Mouse (Mus musculus): ENCODE results near the gene Chl1. TPM values are rescaled to one million over a fixed set of nuclear protein-coding genes. Genes with fewer than 3 reads are reported as not detected.

The Chl1 gene
- polyA plus RNA-seq, 1 experiment, result not detected

GRCm38 (mm10) chr6:103513621-103514241, 3.3 kb downstream of the Chl1 start:
- H3K9ac ChIP-seq (ENCODE audit: low read depth, poor library complexity, severe bottlenecking), result no peak overlapping the region
- H3K27me3 ChIP-seq (ENCODE audit: control insufficient read depth, insufficient read depth, low read length, poor library complexity, severe bottlenecking), result peaks cover 2% of the 10 kb centered on the region

GRCm38 (mm10) chr6:103514346-103514745, 4.0 kb downstream of the Chl1 start:
- no peak overlapping the region for H3K27ac ChIP-seq (ENCODE audit: insufficient read depth, low read length)
- peaks cover 2% of the 10 kb centered on the region for H3K27me3 ChIP-seq (ENCODE audit: control insufficient read depth, insufficient read depth, low read length, poor library complexity, severe bottlenecking)
- H3K4me3 ChIP-seq (ENCODE audit: low read depth, low read length), result no peak overlapping the region
- TF ChIP-seq CTCF (IDR thresholded peaks at IDR 0.05; ENCODE audit: low read depth, low read length) (no peak), POLR2A (IDR thresholded peaks at IDR 0.05; ENCODE audit: insufficient read depth, low read length) (no peak), EP300 (IDR thresholded peaks at IDR 0.05; ENCODE audit: insufficient read depth, low read depth, low read length) (no peak)
- H3K36me3 ChIP-seq (ENCODE audit: control insufficient read depth, insufficient read depth, low read length, poor library complexity, severe bottlenecking), result no peaks in the 10 kb centered on the region
- no peaks in the 10 kb centered on the region for H3K9me3 ChIP-seq (replicated peaks; ENCODE audit: control insufficient read depth, insufficient read depth, low read length, poor library complexity, severe bottlenecking)
- H3K9ac ChIP-seq (ENCODE audit: low read depth, poor library complexity, severe bottlenecking), result no peak overlapping the region
- H3K4me1 ChIP-seq (ENCODE audit: control insufficient read depth, insufficient read depth, low read length), result peaks cover 2% of the 10 kb centered on the region

More at GRCm38 (mm10) chr6:103513621-103514241, 3.3 kb downstream of the Chl1 start:
- TF ChIP-seq CTCF (IDR thresholded peaks at IDR 0.05; ENCODE audit: low read depth, low read length), result no peak
- no peak for TF ChIP-seq EP300 (IDR thresholded peaks at IDR 0.05; ENCODE audit: insufficient read depth, low read depth, low read length)
- TF ChIP-seq POLR2A (IDR thresholded peaks at IDR 0.05; ENCODE audit: insufficient read depth, low read length), result no peak
- peaks cover 2% of the 10 kb centered on the region for H3K4me1 ChIP-seq (ENCODE audit: control insufficient read depth, insufficient read depth, low read length)
- H3K9me3 ChIP-seq (replicated peaks; ENCODE audit: control insufficient read depth, insufficient read depth, low read length, poor library complexity, severe bottlenecking), result no peaks in the 10 kb centered on the region
- no peaks in the 10 kb centered on the region for H3K36me3 ChIP-seq (ENCODE audit: control insufficient read depth, insufficient read depth, low read length, poor library complexity, severe bottlenecking)
- no peak overlapping the region for H3K4me3 ChIP-seq (ENCODE audit: low read depth, low read length)
- no peak overlapping the region for H3K27ac ChIP-seq (ENCODE audit: insufficient read depth, low read length)

GRCm38 (mm10) chr6:103514756-103515155, 4.4 kb downstream of the Chl1 start:
- TF ChIP-seq EP300 (IDR thresholded peaks at IDR 0.05; ENCODE audit: insufficient read depth, low read depth, low read length), result no peak
- no peak for TF ChIP-seq POLR2A (IDR thresholded peaks at IDR 0.05; ENCODE audit: insufficient read depth, low read length)
- no peak for TF ChIP-seq CTCF (IDR thresholded peaks at IDR 0.05; ENCODE audit: low read depth, low read length)
- Histone ChIP-seq H3K9me3 (replicated peaks; ENCODE audit: control insufficient read depth, insufficient read depth, low read length, poor library complexity, severe bottlenecking) (no peaks in the 10 kb centered on the region), H3K36me3 (ENCODE audit: control insufficient read depth, insufficient read depth, low read length, poor library complexity, severe bottlenecking) (no peaks in the 10 kb centered on the region), H3K27me3 (ENCODE audit: control insufficient read depth, insufficient read depth, low read length, poor library complexity, severe bottlenecking) (peaks cover 2% of the 10 kb centered on the region), H3K27ac (ENCODE audit: insufficient read depth, low read length) (no peak overlapping the region), H3K4me1 (ENCODE audit: control insufficient read depth, insufficient read depth, low read length) (peaks cover 2% of the 10 kb centered on the region), H3K9ac (ENCODE audit: low read depth, poor library complexity, severe bottlenecking) (no peak overlapping the region), H3K4me3 (ENCODE audit: low read depth, low read length) (no peak overlapping the region)

GRCm38 (mm10) chr6:103519596-103519995, 9.2 kb downstream of the Chl1 start:
- Histone ChIP-seq H3K4me1 (ENCODE audit: control insufficient read depth, insufficient read depth, low read length) (no peaks in the 10 kb centered on the region), H3K27ac (ENCODE audit: insufficient read depth, low read length) (no peak overlapping the region), H3K9ac (ENCODE audit: low read depth, poor library complexity, severe bottlenecking) (no peak overlapping the region), H3K27me3 (ENCODE audit: control insufficient read depth, insufficient read depth, low read length, poor library complexity, severe bottlenecking) (no peaks in the 10 kb centered on the region), H3K9me3 (replicated peaks; ENCODE audit: control insufficient read depth, insufficient read depth, low read length, poor library complexity, severe bottlenecking) (no peaks in the 10 kb centered on the region), H3K4me3 (ENCODE audit: low read depth, low read length) (no peak overlapping the region), H3K36me3 (ENCODE audit: control insufficient read depth, insufficient read depth, low read length, poor library complexity, severe bottlenecking) (no peaks in the 10 kb centered on the region)
- no peak for TF ChIP-seq CTCF (IDR thresholded peaks at IDR 0.05; ENCODE audit: low read depth, low read length)
- no peak for TF ChIP-seq EP300 (IDR thresholded peaks at IDR 0.05; ENCODE audit: insufficient read depth, low read depth, low read length)
- TF ChIP-seq POLR2A (IDR thresholded peaks at IDR 0.05; ENCODE audit: insufficient read depth, low read length), result no peak

GRCm38 (mm10) chr6:103525326-103526024, 15.1 kb downstream of the Chl1 start:
- Histone ChIP-seq H3K4me1 (ENCODE audit: control insufficient read depth, insufficient read depth, low read length) (no peaks in the 10 kb centered on the region), H3K4me3 (ENCODE audit: low read depth, low read length) (no peak overlapping the region), H3K36me3 (ENCODE audit: control insufficient read depth, insufficient read depth, low read length, poor library complexity, severe bottlenecking) (no peaks in the 10 kb centered on the region), H3K27ac (ENCODE audit: insufficient read depth, low read length) (no peak overlapping the region), H3K27me3 (ENCODE audit: control insufficient read depth, insufficient read depth, low read length, poor library complexity, severe bottlenecking) (no peaks in the 10 kb centered on the region), H3K9me3 (replicated peaks; ENCODE audit: control insufficient read depth, insufficient read depth, low read length, poor library complexity, severe bottlenecking) (no peaks in the 10 kb centered on the region), H3K9ac (ENCODE audit: low read depth, poor library complexity, severe bottlenecking) (no peak overlapping the region)
- TF ChIP-seq EP300 (IDR thresholded peaks at IDR 0.05; ENCODE audit: insufficient read depth, low read depth, low read length), result no peak
- TF ChIP-seq POLR2A (IDR thresholded peaks at IDR 0.05; ENCODE audit: insufficient read depth, low read length), result no peak
- no peak for TF ChIP-seq CTCF (IDR thresholded peaks at IDR 0.05; ENCODE audit: low read depth, low read length)

Data from ES-Bruce4 (cell line).